In the genomic region with DNA sequence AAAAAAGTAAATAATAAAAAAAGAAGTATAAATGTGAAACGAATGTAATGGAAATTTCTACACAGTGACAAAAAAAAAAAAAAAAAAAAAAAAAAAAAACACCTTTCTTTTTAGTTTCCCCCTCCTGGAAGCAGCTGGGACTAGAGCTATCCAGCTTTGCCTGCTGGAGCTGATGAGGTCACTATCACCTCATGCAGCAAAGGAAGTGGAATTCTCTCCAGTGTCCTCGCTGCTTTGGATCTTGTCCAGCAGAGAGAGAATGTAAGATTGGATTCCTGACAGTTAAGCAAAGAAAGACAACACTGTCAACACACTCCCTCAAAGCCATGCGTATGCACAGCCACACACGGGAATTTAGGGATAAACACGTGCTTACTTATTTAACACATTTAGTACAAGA, we compare ENCODE assay signal across 22 mouse cellular contexts.
DNase-seq lines count a peak whose midpoint lies in the region; ATAC-seq and TF ChIP-seq lines count a peak whose summit lies in the region.
"Had no signal": no experiment of that assay in that cellular context is flagged by ENCODE, and none has a peak within 500 bp of the region (broad histone marks: within the 10 kb centered on the region; RNA-seq: fewer than 3 reads in every experiment).

No protein-coding gene starts in this region.

- TF ChIP-seq CTCF in lung, embryonic 14.5 days (IDR thresholded peaks at IDR 0.05; ENCODE audit: low read depth) = no peak

- ATAC-seq in heart, embryonic 16.5 days (replicated peaks; ENCODE audit: extremely low read depth, insufficient read depth, low FRiP score) = peak; percentile 72; the same call in 1 of the 2 replicates
- peak; percentile 88 for ATAC-seq in lung, embryonic 14.5 days (ENCODE audit: insufficient read depth)
- no peak for ATAC-seq in CD4-positive, CD25-positive, alpha-beta regulatory T cell, adult 4 months
- ATAC-seq: forebrain, embryonic 16.5 days; hindbrain, embryonic 16.5 days; intestine, embryonic 16.5 days; midbrain, embryonic 15.5 days had no signal

- H3K36me3 ChIP-seq in heart, embryonic 16.5 days (ENCODE audit: control insufficient read depth, insufficient read depth) = no peaks in the 10 kb centered on the region
- no peaks in the 10 kb centered on the region for H3K36me3 ChIP-seq in lung, embryonic 14.5 days (ENCODE audit: insufficient read depth)
- H3K36me3 ChIP-seq: embryonic facial prominence, embryonic 12.5 days; kidney, embryonic 15.5 days; midbrain, embryonic 15.5 days; neural tube, embryonic 15.5 days had no signal

- H3K27ac ChIP-seq in heart, embryonic 16.5 days (ENCODE audit: low read length) = no peak overlapping the region
- no peak overlapping the region for H3K27ac ChIP-seq in lung, embryonic 14.5 days (ENCODE audit: low read depth)
- H3K27ac ChIP-seq: embryonic facial prominence, embryonic 12.5 days; kidney, embryonic 15.5 days; midbrain, embryonic 15.5 days; neural tube, embryonic 15.5 days had no signal

- H3K9ac ChIP-seq in heart, embryonic 16.5 days (ENCODE audit: low read length) = no peak overlapping the region
- H3K9ac ChIP-seq in lung, embryonic 14.5 days = no peak overlapping the region
- H3K9ac ChIP-seq: embryonic facial prominence, embryonic 12.5 days; kidney, embryonic 15.5 days; midbrain, embryonic 15.5 days; neural tube, embryonic 15.5 days had no signal

- H3K27me3 ChIP-seq in heart, embryonic 16.5 days (ENCODE audit: control insufficient read depth, insufficient read depth, low read length) = no peaks in the 10 kb centered on the region
- no peaks in the 10 kb centered on the region for H3K27me3 ChIP-seq in lung, embryonic 14.5 days (ENCODE audit: insufficient read depth, low read length)
- H3K27me3 ChIP-seq: CH12.LX; embryonic facial prominence, embryonic 12.5 days; kidney, embryonic 15.5 days; megakaryocyte, embryonic 14.5 days; midbrain, embryonic 15.5 days; neural tube, embryonic 15.5 days had no signal

- WGBS in heart, embryonic 16.5 days = 29% methylated on average over 5 of the region's 5 CpGs
- WGBS in lung, embryonic 14.5 days = 36% methylated on average over 5 of the region's 5 CpGs

- no peak overlapping the region for H3K4me2 ChIP-seq in heart, embryonic 16.5 days (ENCODE audit: low read depth, low read length)
- no peak overlapping the region for H3K4me2 ChIP-seq in lung, embryonic 14.5 days
- H3K4me2 ChIP-seq: embryonic facial prominence, embryonic 12.5 days; kidney, embryonic 15.5 days; midbrain, embryonic 15.5 days; neural tube, embryonic 15.5 days had no signal

- no peak overlapping the region for H3K4me3 ChIP-seq in heart, embryonic 16.5 days (ENCODE audit: low read length)
- H3K4me3 ChIP-seq in lung, embryonic 14.5 days (ENCODE audit: low read depth, low read length) = no peak overlapping the region
- H3K4me3 ChIP-seq: embryonic facial prominence, embryonic 12.5 days; kidney, embryonic 15.5 days; megakaryocyte, embryonic 14.5 days; midbrain, embryonic 15.5 days; neural tube, embryonic 15.5 days had no signal

- no peaks in the 10 kb centered on the region for H3K9me3 ChIP-seq in heart, embryonic 16.5 days (replicated peaks; ENCODE audit: control insufficient read depth, low read length)
- no peaks in the 10 kb centered on the region for H3K9me3 ChIP-seq in lung, embryonic 14.5 days (ENCODE audit: low read depth, low read length)
- H3K9me3 ChIP-seq: embryonic facial prominence, embryonic 12.5 days; kidney, embryonic 15.5 days; megakaryocyte, embryonic 14.5 days; midbrain, embryonic 15.5 days; neural tube, embryonic 15.5 days had no signal

- H3K4me1 ChIP-seq in heart, embryonic 16.5 days (ENCODE audit: control insufficient read depth, insufficient read depth, low read length) = no peaks in the 10 kb centered on the region
- H3K4me1 ChIP-seq in lung, embryonic 14.5 days (ENCODE audit: insufficient read depth) = no peaks in the 10 kb centered on the region
- H3K4me1 ChIP-seq: embryonic facial prominence, embryonic 12.5 days; kidney, embryonic 15.5 days; megakaryocyte, embryonic 14.5 days; midbrain, embryonic 15.5 days; neural tube, embryonic 15.5 days had no signal

- DNase-seq in cerebellum, postnatal 14 days = peak; percentile 1 to 2
- no peak for DNase-seq in cerebellum, adult 18-20 months
- no peak for DNase-seq in heart, adult 11 months
- DNase-seq in lung, embryonic 14.5 days = peak; percentile 76
- DNase-seq in lung, postnatal 25 days (ENCODE audit: low spot score) = no peak
- DNase-seq in ES-CJ7 (ENCODE audit: low read depth, low spot score) = peak; percentile 2
- DNase-seq: adrenal gland, postnatal 36 days; cerebellum, adult 2 months; gastrocnemius, postnatal 25 days; liver; right cerebral cortex, postnatal 14 days had no signal

Comparison
In these comparisons a context has a peak if more than half of its experiments do, and no peak if none do; other contexts are left out.
1. DNase-seq: peak in cerebellum, postnatal 14 days (2 of 2), lung, embryonic 14.5 days (single experiment) and ES-CJ7 (single experiment); none in cerebellum, adult 18-20 months (0 of 2), heart, adult 11 months (single experiment) and lung, postnatal 25 days (single experiment).